Mouse (Mus musculus) kidney, adult 18-20 months (tissue): Measurements from ENCODE around the gene Son.
"Not testable (repeated sequence)": the region's sequence is repeated elsewhere in the genome, so short reads cannot be mapped to it uniquely, and the experiment has no call there.

Source experiments
- DNase-seq: peaks from one replicate; pipeline ENCODE4 v3.0.0; 2021

Gene Son

GRCm38 (mm10) chr16:91639636-91640035 lies 7.7 kb upstream of the Son start:
- DNase-seq: no peak

DNA sequence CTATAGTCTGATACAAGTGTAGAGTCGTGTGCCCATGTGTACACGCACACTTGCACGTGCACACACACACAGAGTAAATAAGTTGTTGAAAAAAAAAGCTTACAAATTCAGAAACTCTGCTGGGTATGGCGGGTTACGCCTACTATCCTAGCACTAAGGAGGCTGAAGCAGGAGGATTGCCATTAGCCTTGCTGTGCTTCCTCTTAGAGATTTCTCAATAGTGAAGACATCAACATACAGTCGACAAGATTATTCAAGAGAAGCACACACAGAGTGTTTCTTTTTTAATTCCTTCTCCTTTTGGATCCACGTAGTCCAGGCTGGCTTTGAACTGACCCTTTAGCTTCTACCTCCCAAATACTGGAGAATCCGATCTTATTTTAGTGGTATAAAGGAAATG lies 7.1 kb upstream of the Son start:
- DNase-seq: no peak

- DNase-seq: no peak
Observed at GRCm38 (mm10) chr16:91644901-91645300, 2.4 kb upstream of the Son start.

GRCm38 (mm10) chr16:91645420-91645819 lies 1.9 kb upstream of the Son start:
- not testable (repeated sequence) for DNase-seq

DNA sequence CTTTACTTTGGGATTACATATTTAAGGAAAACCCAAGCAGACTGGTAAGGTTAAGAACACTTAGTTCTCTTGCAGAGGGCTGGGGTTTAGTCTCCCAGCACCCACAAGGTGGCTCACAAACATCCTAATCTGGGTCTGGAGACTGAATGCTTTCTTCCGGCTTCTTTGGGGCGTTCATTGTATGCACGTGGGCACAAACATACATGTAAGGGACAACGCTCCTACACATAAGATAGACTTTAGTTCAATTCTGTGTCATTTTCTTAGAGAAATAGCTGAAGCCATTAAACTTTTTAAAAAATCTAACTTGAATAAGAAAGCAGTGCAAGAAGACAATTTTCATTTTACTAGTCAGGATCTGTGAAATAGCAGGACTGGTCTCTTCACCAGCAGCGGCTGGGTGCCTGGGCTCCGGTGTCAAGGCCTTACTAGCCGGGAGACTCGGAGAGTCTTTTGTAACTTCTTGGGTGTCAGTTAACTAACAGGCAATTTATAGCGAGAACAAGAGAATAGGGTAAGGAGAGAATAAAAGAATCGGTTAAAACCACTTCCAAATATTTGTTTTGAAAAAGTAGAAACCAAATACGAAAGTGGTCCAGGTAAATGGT lies 1.2 kb upstream of the Son start:
- no peak for DNase-seq

DNA sequence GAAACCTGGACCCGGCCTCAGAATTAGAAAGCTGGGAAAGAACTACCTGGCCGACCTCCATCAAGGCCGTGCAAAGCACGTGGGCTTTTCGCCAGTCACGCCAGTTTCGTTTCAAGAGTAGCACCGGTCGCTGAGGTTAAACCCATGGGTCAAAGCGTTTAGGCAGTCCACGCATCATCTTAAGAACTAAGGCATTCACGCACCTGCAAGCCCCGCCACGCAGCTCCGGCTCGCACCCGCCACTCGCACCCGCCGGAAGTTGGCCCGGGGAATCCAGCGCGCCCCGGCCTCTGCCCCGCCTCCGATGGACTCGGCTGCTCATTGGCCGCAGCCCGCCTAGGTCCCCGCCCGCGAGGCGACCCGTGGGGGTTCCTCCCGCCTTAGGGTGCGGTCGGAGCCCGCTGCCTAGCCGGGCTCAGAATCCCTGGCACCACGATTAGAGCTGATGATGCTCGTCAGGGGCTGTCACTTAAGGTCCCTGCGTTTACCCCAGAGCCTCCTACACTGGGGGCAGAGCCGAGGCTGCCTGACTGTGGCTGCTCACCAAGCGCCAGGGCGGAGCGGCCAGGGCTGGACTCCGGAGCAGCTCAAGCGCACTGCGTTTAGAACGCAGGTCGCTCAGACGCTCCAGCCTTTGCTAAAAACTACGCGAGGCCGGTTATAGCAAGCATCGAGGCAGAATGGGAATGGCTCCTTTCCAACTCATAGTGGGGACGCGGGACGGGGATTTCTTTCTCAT lies 456 bp upstream of the Son start, which contains the start of gene Gart:
Gene Gart (minus strand): TSS at position 272 of the 739 bp plus-strand sequence.
- DNase-seq: peak; percentile 94

DNA sequence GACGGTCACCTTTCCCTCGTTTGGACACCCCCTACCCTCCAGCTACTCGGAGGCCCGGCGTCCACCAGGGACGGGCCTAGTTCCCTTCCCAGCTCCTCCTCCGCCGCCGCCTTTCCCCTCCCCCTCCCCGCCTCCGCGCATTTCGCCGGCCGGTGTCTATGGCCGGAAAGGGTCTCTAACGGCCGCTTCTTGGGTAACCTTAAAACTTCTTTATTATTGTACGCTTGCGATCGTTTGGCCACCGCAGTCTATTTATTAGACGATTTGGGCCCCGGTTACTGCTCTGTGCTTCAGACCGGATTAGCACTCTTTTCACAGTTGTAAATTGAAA lies 879 bp downstream of the Son start:
- DNase-seq: peak; percentile 86

DNA sequence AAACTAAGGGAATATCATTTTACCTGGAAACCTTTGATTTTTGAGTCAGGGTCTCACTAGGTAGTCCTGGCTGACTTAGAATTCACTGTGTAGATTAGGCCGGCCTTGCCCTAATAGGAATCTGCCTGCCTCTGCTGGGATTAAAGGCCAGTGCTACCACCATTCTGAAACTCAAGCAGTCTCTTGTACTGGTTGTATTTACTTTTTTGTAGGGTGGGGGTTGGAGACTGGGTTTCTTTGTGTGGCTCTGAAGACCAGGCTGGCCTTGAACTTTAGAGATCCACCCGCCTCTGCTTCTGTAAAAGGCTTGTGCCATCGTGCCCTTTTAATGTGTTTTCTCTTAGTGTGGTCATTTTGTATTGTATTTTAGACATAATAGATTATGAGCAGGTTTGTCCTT lies 1.9 kb downstream of the Son start:
- no peak for DNase-seq

DNA sequence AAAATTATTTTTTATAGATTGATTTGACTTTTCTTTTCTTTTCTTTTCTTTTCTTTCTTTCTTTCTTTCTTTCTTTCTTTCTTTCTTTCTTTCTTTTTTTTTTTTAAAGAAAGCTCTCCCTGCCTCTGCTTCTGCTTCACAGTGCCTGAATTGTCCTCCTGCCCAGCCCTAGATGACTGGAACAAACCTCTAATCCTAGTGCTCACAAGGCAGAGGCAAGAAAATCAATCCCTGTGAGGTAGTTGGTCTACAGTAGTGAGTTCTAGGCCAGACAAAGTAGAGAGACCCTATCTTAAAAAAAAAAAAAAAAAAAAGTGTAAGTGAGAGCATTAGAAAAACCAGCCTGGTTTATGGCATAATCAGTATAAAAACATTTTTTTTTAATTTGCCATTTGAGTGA lies 2.5 kb downstream of the Son start:
- DNase-seq: no peak

DNA sequence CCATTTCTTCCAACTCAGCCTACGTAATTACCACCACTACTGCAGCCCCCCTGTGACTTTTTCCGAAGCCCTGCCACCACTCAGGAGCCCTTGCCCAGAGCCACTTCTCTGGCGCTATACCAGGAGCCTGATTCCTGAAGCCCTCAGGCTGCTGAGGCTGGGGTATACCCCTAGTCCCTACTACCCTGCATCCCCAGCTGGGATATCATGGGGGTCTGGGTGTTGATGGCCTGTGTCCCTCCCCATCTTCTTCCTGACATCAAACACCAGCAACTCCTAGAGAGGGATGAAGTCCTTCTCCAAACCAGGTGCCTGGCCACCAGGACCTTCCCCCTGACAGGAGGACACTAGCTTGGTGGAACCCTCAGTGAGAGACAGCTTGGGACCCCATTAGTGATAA lies 4.9 kb downstream of the Son start:
- DNase-seq: no peak

- no peak for DNase-seq
Observed at GRCm38 (mm10) chr16:91655285-91655684, 8.0 kb downstream of the Son start.

GRCm38 (mm10) chr16:91657285-91657684 lies 10.0 kb downstream of the Son start:
- DNase-seq: no peak

GRCm38 (mm10) chr16:91658471-91658870 lies 11.2 kb downstream of the Son start:
- no peak for DNase-seq

DNA sequence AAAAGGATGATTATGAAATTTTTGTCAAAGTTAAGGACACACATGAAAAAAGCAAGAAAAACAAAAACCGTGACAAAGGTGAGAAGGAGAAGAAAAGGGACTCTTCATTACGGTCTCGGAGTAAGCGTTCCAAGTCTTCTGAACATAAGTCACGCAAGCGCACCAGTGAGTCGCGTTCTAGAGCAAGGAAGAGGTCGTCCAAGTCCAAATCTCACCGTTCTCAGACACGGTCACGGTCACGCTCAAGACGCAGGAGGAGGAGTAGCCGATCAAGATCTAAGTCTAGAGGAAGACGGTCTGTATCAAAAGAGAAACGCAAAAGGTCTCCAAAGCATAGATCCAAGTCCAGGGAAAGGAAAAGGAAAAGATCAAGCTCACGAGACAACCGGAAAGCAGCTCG lies 12.5 kb downstream of the Son start:
- DNase-seq: no peak

DNA sequence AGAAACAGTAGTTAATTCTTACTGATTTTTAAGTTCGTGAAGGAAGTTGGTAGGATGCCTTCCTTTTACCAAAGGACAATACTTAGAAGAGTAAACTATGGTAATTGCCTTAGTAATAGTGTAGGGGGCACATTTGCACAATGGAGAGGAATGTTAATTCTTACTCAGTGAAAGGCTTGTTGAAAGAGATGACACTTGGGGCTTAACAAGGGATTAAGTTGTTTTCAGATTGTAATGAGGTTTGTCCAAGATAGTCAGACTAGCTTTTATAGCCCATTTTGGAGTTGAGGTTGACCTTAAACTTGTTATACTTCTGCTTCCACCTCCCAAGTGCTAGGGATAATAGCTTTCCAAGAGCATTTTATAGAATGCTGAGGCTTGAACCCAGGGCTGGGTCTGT lies 14.1 kb downstream of the Son start:
- DNase-seq: no peak

- no peak for DNase-seq
Observed at GRCm38 (mm10) chr16:91662336-91662735, 15.0 kb downstream of the Son start.

GRCm38 (mm10) chr16:91663795-91664194 lies 16.5 kb downstream of the Son start:
- no peak for DNase-seq

DNA sequence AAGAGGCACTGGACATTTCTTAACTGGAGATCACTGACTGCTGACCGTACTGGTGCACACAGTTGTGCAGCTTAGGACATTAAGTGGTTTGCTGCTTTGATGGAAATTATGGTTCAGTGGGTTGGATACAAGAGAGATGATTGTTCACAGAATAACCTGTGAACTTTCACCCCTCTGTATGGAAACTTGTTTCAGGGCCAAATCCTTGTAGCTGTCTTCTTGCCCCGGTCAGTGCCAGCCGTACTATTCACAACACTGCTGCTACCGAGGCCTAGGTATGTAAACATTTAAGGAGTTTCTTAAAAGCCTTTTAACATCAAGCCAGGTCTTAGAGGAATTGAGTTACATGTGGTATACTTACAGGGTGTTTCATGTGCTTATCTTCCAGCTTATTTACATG lies 27.2 kb downstream of the Son start:
- DNase-seq: no peak

- no peak for DNase-seq
Observed at GRCm38 (mm10) chr16:91678147-91678911, 31.0 kb downstream of the Son start.

- no peak for DNase-seq
Observed at GRCm38 (mm10) chr16:91680656-91681055, 33.4 kb downstream of the Son start.

- no peak for DNase-seq
Observed at GRCm38 (mm10) chr16:91685526-91685925, 38.2 kb downstream of the Son start.

GRCm38 (mm10) chr16:91686369-91686768 lies 39.1 kb downstream of the Son start:
- DNase-seq: no peak

DNA sequence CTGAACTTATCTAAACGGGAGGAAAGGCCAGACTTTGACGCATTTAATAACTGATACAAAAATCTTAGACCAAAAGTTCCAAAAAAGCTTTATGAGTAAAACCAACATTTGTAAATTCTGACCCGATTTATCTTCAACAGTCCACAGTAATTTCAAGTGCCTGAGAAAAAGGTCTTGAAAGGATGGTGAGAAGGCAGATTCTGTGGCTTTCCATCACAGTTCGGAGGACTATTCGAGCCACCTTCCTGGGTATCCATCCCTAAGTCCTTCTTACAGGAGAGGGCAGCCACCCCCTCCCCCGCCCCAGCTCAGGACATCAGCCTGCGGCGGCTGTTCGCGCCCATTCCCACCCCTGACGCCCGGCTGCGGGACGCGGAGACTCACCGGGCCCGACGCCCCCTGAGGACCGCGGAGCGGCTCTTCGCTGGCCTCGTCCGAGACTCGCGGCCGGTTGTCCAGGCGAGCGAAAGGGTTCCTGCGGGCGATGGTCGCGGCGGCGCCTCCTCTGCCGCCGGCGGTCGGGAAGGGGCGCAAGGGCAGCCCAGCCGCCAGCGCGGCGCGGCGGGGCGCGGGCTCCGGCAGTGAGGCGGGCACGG lies 40.8 kb downstream of the Son start:
- no peak for DNase-seq
